Mouse (Mus musculus): ENCODE measurements around the gene Fnbp1.

DNA sequence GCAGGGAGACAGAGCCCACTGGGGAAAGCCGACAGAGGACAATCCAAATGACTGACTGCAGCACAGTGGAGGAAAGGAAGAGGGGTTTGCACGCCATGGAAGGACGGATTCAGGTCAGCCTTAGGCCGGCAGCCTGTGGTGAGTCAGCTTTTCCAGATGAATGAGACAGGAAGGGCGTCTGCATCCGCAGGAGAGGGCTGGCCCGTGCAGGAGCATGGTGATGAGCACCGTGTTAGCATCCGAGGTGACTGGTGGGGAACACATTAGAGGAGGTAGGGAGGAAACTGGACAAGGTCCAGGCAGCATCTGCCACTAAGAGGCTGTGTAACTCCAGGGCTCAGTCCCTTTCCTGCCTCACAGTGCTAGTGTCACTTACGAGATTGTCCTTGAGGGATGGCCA lies 27.2 kb upstream of the Fnbp1 start:
- no peak for TF ChIP-seq CTCF (IDR thresholded peaks at IDR 0.05; ENCODE audit: borderline replicate concordance, extremely low read depth, insufficient read depth, insufficient read length)
- no peak for TF ChIP-seq POLR2A (IDR thresholded peaks at IDR 0.05; ENCODE audit: borderline replicate concordance, extremely low read depth, insufficient read depth, insufficient read length, poor library complexity, severe bottlenecking)

Data from brain, embryonic 14.5 days (tissue).